Mouse (Mus musculus): ENCODE measurements around the gene Gm20388. TPM values are rescaled to one million over a fixed set of nuclear protein-coding genes. Genes with fewer than 3 reads are reported as not detected.
A peak's percentile ranks its signal among the peaks of the same experiment; 100 is the strongest.

Gm20388 gene
- total RNA-seq, 2 experiments from 2014 or later: not detected

DNA sequence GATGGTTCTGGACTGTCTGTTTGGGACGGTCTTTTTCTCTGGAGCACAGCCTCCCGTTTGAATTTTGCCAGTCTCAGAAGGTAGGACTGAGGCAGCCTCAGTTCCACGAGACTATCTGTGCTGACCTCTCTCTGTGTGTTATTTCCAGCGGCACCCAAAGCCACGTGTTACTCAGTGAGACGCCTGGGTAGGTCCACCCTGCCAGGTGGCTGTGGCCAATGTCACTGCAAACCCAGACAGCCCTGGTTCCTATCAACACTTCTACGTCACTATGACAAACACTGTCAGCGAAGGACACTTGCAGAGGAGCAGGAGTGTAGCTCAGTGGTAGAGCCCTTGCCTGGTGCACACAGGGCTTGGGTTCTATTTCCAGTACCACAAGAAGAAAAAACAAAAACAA is 3381.1 kb downstream of the Gm20388 start:
- no peak for DNase-seq (ENCODE audit: low spot score in 2 of 2)

DNA sequence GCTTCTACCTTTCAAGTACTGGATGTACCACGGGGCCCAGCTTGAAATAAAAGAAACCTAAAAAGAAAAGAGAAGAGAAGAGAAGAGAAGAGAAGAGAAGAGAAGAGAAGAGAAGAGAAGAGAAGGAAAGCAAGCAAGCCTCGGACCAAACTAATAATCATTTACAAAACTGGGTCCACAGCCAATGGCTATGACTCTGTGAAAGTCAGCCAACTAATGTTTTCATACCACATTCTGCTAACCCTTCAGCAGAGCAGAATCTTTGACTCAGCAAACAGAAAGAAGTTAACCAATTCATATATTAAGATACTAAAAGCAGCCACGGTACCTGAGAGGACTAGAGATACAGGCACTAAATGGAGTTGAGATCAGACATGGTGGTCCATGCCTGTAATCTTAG is 3381.6 kb downstream of the Gm20388 start:
- DNase-seq (ENCODE audit: low spot score in 2 of 2): no peak

DNA sequence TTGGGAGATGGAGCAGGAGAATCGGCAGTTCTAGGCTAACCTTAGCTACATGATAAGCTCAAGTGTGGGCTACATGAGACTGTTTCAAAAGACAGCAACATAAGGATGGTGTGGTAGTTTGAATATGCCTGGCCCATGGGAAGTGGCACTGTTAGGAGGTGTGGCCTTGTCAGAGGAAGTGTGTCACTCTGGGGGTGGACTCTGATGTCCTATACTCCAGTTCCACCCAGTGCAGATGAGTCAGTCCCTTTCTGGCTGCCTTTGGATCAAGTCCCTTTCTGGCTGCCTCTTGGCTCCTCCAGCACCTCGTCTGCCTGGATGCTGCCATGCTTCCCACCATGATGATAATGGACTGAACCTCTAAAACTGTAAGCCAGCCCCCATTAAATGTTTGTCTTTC is 3382.1 kb downstream of the Gm20388 start:
- no peak for DNase-seq (ENCODE audit: low spot score in 2 of 2)

DNA sequence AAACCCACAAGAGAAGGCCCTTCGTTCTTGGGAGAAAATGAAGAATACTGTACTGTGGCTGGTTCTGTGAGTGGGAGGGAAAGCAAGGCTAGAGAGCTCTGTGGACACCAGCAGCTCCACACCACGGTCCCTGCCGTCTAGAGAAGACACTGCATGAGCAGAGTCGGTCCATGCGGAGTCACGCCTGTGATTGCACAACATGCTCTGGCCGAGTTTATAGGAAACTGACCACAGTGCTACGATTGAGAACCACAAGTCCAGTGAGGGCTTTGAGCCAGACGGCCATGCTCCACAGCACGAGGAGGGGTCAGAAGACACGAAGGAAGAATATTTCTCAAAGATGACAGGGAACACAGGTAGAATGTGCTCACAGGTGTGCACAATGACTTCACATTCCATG is 3387.7 kb downstream of the Gm20388 start:
- DNase-seq (ENCODE audit: low spot score in 2 of 2): no peak

DNA sequence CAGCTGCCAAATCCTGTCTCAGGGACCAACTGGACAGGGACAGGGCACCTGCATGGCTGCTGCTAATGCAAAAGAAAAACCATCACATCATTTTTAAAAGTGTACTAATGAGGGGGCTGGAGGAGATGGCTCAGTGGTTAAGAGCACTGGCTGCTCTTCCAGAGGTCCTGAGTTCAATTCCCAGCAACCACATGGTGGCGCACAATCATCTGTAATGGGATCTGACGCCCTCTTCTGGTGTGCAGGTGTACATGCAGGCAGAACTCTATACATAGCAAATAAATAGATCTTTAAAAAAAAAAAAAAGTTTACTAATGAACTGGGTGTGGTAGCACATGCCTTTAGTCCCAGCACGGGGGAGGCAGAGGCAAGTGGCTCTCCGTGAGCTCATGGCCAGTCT is 3398.1 kb downstream of the Gm20388 start:
- no peak for DNase-seq (ENCODE audit: low spot score in 2 of 2)

DNA sequence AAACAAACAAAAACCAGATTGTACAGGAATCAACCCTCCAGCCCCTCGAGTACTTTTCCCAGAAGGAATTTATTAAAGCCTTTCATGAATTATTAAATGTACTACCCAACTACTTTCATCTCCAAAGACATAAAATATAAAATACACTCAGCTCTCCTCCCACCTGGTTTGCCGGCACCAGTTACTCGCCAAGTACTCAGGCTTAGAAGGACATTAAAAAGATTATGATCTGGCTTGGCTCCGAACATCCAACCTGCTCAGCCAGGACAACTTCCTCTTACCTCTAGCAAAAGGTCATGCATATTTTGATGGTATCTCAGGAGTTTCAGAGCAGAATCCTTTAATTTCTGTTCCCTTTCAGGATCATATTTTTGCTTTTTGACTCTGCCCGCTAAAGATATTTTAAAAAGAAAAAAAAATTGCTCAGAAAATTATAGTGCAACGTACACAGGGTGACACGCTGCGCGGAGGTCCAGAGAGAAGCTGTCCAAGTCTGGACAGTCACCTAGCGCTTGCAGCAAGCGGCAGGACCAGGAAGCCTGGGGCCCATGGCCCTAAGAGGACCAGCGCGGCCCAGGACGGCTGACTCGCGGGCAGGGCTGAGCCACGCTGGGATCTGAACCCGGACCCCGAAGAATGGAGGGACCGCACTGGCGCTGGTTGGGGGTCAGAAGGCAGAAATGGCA is 3407.3 kb downstream of the Gm20388 start:
- DNase-seq (ENCODE audit: low spot score in 2 of 2): no peak

DNA sequence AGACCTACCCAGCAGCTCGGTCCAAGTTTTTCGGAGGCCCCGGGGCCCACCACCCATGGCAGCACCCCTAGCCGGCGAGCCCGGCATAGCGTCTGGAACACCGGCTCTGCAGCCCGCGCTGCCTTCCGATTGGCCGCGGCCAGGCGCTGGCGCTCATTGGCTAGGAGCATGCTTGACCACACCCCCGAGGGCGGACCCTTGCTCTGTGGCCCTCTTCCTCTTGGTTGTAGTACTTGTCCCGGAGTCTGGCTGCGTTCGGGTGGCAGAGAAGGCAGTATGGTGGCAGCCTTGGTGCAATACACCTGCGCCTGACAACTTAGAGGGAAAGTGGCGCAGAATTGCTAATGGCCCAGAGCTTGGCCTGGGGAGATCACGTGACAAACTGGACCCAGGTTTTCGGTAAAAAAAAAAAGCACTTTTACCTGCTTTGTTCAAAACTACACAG is 3407.8 kb downstream of the Gm20388 start, which contains the start of gene Fanca:
Gene Fanca, minus strand, starts transcription at position 110 of the 445 bp plus-strand sequence.
- peak; percentile 82 to 89 for DNase-seq (ENCODE audit: low spot score in 2 of 2)

DNA sequence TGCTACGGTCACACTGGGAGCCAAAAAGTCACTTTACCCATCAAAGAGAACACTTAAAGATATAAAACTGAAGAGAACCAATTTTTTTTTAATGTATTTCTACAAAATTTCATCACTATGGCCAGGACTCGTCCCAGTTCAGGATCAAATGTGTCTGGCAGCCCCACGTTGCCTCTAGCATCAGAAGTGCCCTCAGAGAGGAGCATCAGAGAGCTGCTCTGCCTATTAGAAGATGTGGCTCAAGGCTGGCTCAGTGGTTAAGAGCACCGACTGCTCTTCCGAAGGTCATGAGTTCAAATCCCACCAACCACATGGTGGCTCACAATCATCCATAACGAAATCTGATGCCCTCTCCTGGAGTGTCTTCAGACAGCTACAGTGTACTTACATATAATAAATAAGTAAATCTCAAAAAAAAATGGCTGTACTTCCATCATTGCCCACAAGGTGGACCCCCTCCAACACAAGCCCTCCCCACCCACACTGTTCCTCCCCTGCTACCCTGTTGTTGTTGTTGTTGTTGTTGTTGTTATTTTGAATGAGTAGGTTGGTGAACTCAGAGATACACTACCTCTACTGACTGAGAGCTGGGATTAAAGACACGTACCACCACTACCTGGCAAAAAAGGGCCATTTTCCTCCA is 3409.0 kb downstream of the Gm20388 start:
- DNase-seq (ENCODE audit: low spot score in 2 of 2): peak in 1 of 2 experiments; percentile 62

DNA sequence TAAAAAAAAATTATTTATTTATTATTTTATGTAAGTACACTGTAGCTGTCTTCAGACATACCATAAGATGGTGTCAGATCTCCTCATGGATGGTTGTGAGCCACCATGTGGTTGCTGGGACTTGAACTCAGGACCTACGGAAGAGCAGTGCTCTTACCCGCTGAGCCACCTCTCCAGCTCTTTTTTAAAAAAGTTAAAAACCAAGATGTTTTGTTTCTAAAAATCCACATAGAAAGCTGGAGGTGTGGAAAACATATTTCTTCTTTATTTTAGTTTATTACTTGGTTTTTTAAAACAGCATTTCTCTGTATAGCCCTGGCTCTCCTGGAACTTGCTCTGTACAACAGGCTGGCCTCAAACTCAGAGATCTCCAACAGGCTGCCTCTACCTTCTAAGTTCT is 3417.9 kb downstream of the Gm20388 start:
- no peak for DNase-seq (ENCODE audit: low spot score in 2 of 2)

DNA sequence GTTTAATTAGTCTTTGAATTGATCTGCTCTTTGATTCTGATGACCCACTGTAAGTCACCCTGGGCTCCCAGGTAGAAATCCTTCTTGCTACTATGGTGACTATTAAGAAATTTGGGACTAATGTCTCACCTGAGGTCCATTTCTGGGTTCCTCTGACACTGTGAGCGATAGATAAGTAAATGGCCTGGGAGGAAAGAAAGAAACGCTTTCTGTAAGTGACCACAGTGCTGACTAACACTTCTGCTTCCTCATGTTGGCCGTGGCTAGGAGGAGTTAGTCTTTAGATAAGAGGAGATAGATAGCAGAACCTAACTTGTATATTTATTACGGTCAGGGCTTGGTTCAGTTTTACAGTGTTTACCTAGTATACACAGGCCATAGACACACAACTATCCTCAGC is 3418.7 kb downstream of the Gm20388 start:
- no peak for DNase-seq (ENCODE audit: low spot score in 2 of 2)

DNA sequence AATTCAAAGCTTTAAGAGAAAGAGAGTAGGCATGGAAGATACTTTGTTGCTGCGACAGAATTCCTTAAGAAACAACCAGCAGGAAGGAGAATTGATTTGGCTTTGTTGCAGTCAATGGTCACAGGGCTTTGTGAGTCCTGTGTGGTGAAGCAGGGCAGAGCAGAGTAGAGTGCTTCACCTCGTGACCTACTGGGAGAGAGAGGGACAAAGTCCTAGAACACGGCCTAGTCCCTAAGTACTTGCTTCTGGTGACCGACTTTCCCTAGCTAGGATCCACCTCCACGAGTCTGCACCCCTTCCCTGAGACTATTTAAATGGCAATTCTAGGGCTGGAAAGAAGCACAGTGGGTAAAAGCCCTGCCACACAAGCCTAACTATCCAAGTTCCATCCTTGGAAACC is 3419.3 kb downstream of the Gm20388 start:
- DNase-seq (ENCODE audit: low spot score in 2 of 2): no peak

DNA sequence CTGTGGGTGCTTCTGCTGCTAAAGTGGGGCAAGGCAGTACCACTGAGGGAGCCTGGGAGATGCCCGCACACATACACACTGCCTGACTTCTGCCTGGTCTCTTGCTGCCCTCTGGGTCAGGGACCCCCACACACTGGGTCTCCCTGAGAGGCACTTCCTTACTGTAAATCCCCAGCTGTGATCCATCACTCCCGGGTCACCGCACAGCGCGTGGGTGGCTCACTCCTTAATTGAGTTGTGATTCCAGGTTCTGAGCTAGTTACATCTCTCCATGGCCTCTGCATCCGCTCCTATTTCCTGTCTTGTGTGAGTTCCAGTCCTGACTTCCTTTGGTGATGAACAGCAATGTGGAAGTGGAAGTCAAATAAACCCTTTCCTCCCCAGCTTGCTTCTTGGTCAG is 3420.1 kb downstream of the Gm20388 start:
- no peak for DNase-seq (ENCODE audit: low spot score in 2 of 2)

DNA sequence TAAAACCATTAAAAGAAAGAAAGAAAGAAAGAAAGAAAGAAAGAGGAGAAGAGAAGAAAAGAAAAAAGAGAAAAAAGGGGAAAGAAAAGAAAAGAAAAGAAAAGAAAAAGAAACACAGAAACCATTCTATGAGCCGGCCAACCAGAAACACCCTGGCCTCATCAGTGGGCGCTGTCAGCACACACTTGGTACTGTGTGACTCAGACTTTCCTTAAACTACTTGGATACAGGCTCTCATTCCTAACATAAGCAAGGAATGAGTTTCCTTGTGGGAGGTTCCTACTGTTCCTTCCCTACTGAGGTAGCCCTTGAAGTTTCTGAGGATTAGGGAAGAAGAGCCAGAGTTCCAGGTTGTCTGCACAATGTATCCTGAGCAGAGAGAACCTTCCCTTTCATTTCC is 3420.7 kb downstream of the Gm20388 start:
- DNase-seq (ENCODE audit: low spot score in 2 of 2): no peak

DNA sequence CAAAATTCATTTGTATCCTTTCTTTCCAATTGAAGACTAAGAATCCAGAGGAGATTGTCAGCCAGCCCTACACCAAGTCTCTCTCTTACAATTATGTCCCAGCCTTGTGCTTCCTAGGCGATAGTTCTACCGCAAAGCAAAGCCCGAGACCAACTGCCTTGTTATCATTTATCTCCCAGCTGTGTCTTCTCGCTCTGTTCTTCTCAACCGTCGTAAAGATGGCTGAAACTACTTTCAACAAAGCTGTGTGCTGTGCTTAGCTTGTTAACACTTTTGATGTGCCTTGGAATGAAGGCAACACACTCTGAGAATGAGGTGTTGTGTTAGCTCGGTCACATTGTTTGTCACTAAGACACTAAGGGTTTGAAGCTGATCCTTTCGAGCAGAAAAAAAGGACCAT is 3421.2 kb downstream of the Gm20388 start:
- no peak for DNase-seq (ENCODE audit: low spot score in 2 of 2)

DNA sequence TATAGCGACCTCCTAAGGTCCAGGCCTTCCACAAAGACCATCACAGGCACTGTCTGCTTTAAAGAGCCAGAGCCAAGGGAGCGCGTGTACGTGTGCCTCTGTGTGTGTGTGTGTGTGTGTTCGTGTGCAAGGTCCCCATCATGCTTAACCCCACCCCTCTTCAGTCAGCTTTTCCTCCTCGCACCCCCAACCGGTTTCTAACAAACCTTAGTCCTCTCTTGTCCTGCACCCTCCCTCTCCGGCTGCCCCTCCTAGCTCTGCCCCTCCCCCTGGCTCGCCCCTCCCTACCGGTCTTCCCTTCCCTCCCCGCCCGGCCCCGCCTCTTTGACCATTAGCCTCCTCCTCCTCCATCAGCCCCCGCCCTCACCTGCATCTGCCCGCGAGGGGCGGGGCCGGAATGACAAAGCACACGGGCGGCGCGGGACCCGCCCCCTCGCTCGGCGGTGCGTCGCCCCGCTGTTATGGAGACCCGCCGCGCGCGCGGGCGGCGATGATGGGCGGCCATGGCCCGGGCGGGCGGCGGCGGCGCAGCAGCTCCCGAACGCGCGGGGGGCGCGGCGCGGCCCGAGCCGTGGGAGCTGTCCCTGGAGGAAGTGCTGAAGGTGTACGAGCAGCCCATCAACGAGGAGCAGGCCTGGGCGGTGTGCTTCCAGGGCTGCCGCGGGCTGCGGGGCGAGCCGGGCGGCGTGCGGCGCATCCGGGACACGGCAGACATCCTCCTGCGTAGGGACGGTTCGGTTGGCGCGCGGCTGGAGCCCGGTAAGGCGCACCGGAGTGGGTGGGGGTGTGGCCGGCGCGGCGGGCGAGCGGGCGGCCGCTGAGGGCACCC is 3421.8 kb downstream of the Gm20388 start, which contains the start of gene Spire2:
Gene Spire2, plus strand, starts transcription at position 452 of the 829 bp plus-strand sequence.
- peak; percentile 49 to 68 for DNase-seq (ENCODE audit: low spot score in 2 of 2)

DNA sequence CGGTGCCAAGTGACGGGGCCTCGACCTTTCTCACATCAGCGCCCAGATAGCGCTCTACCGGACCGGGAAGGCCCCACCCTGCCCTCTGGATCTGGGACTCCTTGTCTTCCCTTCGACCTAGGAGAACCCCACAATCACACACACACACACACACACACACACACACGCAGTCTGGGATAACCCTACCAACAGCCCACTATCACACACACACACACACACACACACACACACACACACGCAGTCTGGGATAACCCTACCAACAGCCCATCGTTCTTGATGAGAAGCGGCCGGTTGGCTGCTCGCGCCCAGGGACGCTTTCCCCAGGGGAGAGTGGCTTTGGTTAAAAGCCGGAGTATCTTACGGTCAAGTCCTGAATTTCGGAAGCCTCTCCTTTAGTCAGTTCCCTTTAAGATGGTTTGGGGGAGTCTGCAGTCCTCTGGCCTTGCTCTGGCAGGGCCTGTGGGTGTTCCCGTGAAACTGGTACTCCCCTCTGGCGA is 3422.5 kb downstream of the Gm20388 start:
- peak in 1 of 2 experiments; percentile 20 for DNase-seq (ENCODE audit: low spot score in 2 of 2)

DNA sequence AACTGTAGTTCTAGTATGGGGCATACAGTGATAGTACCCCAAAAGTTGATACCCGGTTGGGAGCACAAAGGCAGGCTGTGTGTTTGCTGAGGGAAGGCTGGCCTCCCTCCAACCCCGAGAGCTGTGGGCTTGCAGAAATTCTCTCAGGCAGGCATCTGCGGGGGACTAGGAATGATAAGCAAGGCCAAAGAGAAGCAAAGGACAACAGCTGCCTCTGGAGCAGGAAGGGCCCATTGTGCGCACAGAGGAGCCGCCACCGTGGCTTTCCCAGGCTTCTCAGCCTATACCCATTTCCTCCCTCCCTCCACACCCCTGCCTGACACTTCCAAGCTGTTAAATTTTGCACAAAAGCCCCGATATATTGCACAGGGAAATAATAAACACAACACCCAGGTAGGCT is 3423.2 kb downstream of the Gm20388 start:
- DNase-seq (ENCODE audit: low spot score in 2 of 2): peak; percentile 28 to 47

DNA sequence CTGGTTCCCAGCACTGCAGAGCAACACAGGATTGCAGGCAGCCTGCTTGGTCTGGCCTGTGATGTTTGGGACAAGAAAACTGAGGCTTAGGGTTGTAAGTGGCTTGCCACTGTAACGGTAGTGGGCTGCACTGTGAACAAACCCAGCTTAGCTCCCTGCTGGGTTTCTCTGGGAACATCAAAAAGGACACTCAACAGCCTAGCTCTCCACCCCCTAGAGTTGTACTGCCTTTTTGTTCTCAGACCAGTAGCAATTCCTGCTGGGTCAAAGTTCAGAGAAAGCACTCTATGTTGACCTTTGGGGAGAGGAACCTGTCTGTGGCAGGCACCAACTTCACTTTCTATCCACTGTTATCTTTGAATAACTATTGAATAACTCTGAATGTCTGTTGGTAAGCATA is 3423.8 kb downstream of the Gm20388 start:
- DNase-seq (ENCODE audit: low spot score in 2 of 2): no peak

DNA sequence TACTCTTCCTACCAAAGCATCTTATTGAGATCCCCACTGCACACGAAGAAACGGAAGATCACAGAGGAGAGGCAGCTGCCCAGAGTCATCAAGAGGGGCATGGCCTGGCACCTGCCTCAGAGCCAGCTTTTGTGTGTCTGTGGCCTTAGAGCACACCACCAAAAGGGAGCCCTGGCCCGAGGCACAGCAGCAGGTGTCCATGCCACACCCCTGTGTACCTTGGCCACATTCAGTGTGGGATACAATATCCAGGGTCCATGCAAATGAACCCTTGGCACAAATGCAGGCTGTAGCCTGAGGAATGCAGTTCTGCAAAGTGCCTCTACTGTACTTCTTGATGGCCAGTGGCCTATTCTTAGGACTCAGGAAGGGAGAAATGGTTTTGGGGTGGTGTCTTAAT is 3426.8 kb downstream of the Gm20388 start:
- DNase-seq (ENCODE audit: low spot score in 2 of 2): no peak

DNA sequence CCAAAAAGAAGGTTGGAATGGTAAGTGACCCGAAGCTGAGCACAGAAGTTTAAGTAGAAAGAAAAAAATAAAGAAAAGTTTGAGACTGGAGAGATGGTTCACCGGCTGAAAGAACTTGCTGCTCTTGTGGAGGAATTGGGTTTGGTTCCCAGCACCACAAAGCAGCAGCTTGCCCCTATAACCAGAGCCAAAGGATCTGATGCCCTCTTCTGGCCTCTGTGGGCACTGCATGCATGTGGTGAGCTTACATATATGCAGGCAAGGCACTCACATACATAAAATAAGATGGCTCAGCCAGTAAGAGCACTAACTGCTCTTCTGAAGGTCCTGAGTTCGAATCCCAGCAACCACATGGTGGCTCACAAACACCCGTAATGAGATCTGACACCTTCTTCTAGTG is 3429.4 kb downstream of the Gm20388 start:
- DNase-seq (ENCODE audit: low spot score in 2 of 2): no peak
